Mouse (Mus musculus): ENCODE measurements around the gene Sun2.

GRCm38 (mm10) chr15:79725190-79725789, 17.0 kb downstream of the Sun2 start:
- TF ChIP-seq CTCF (IDR thresholded peaks at IDR 0.05; ENCODE audit: extremely low read depth, insufficient read depth, insufficient read length, insufficient replicate concordance) = no peak
- TF ChIP-seq POLR2A (IDR thresholded peaks at IDR 0.05; ENCODE audit: low read depth, low read length) = no peak
